Mouse (Mus musculus) hindbrain, embryonic 10.5 days (tissue): ENCODE measurements around the gene Hps4. TPM values are rescaled to one million over a fixed set of nuclear protein-coding genes. Genes with fewer than 3 reads are reported as not detected.
A peak's percentile ranks its signal among the peaks of the same experiment; 100 is the strongest.

ENCODE experiments used
- DNase-seq: peaks from one replicate; pipeline ENCODE4 v3.0.0-alpha.2; 2017; ENCODE audit warnings: low spot score
- H3K27ac ChIP-seq: fragments of 300-500 bp; sonication (generic); 2 replicates; pipeline ENCODE4 v1.5.1; 2016; ENCODE audit warnings: mild to moderate bottlenecking, moderate library complexity
- H3K27me3 ChIP-seq: fragments of 300-500 bp; sonication (generic); 2 replicates; pipeline ENCODE4 v1.6.1; 2016; ENCODE audit warnings: mild to moderate bottlenecking; ENCODE audit not compliant: poor library complexity, insufficient read depth, severe bottlenecking
- H3K36me3 ChIP-seq: fragments of 300-500 bp; sonication (generic); 2 replicates; pipeline ENCODE4 v1.6.1; 2016; ENCODE audit warnings: mild to moderate bottlenecking, moderate library complexity
- H3K4me1 ChIP-seq: fragments of 300-500 bp; sonication (generic); replicated peaks from 2 replicates; pipeline ENCODE4 v1.6.1; 2016; ENCODE audit warnings: mild to moderate bottlenecking
- H3K4me3 ChIP-seq: fragments of 300-500 bp; sonication (generic); 2 replicates; pipeline ENCODE4 v1.5.1; 2016; ENCODE audit warnings: mild to moderate bottlenecking, moderate library complexity
- H3K9me3 ChIP-seq: fragments of 300-500 bp; sonication (generic); 2 replicates; pipeline ENCODE4 v1.6.1; 2016; ENCODE audit warnings: mild to moderate bottlenecking, moderate library complexity
- WGBS: fragments of 180-500 bp; shearing (Covaris S2); methylation state at CpG from one replicate; pipeline ENCODE4 v1.1.7; 2016; 5-methylcytosine and 5-hydroxymethylcytosine counted together
- polyA plus RNA-seq: library from polyadenylated mRNA; unstranded; fragments of >200 nt; fragmentation: Nextera tagmentation; extraction: Ambion mirVana; gene quantifications from 2 replicates; pipeline ENCODE4 v1.2.1, GENCODE M21; 2016

The Hps4 gene
- polyA plus RNA-seq, 1 experiment from 2014 or later = 36.7 TPM

GRCm38 (mm10) chr5:112356322-112356721 lies 13.4 kb downstream of the Hps4 start:
- Histone ChIP-seq H3K4me3 (no peak overlapping the region), H3K27me3 (no peaks in the 10 kb centered on the region), H3K4me1 (peaks cover 5% of the 10 kb centered on the region; the same call in 1 of the 2 replicates), H3K9me3 (no peaks in the 10 kb centered on the region), H3K27ac (no peak overlapping the region), H3K36me3 (peaks cover 83% of the 10 kb centered on the region)
- WGBS = 95% methylated on average over 9 of the region's 9 CpGs
- no peak for DNase-seq

GRCm38 (mm10) chr5:112359520-112359919 lies 16.6 kb downstream of the Hps4 start:
- Histone ChIP-seq H3K27me3 (no peaks in the 10 kb centered on the region), H3K27ac (no peak overlapping the region), H3K4me1 (peaks cover 5% of the 10 kb centered on the region; the same call in 1 of the 2 replicates), H3K36me3 (peaks cover 81% of the 10 kb centered on the region), H3K9me3 (0 out of 2 replicates have a peak, but pooled peaks cover 2% of the 10 kb centered on the region), H3K4me3 (no peak overlapping the region)
- 89% methylated on average over 4 of the region's 4 CpGs for WGBS
- DNase-seq = no peak

- Histone ChIP-seq H3K27me3 (no peaks in the 10 kb centered on the region), H3K36me3 (peaks cover 81% of the 10 kb centered on the region), H3K9me3 (0 out of 2 replicates have a peak, but pooled peaks cover 2% of the 10 kb centered on the region), H3K4me3 (no peak overlapping the region), H3K4me1 (peaks cover 5% of the 10 kb centered on the region; the same call in 1 of the 2 replicates), H3K27ac (no peak overlapping the region)
- no peak for DNase-seq
- WGBS = 97% methylated on average over 3 of the region's 3 CpGs
Observed at GRCm38 (mm10) chr5:112360077-112360476, 17.2 kb downstream of the Hps4 start.

GRCm38 (mm10) chr5:112364184-112364797 lies 21.4 kb downstream of the Hps4 start:
- peaks cover 78% of the 10 kb centered on the region for H3K36me3 ChIP-seq

GRCm38 (mm10) chr5:112366879-112367278 lies 24.0 kb downstream of the Hps4 start:
- no peak overlapping the region for H3K4me3 ChIP-seq
- H3K4me1 ChIP-seq = peaks cover 34% of the 10 kb centered on the region
- no peak for DNase-seq
- 0 out of 2 replicates have a peak, but pooled peaks cover 2% of the 10 kb centered on the region for H3K9me3 ChIP-seq
- H3K27me3 ChIP-seq = peaks cover 25% of the 10 kb centered on the region; the same call in 1 of the 2 replicates
- H3K36me3 ChIP-seq = peaks cover 87% of the 10 kb centered on the region
- no peak overlapping the region for H3K27ac ChIP-seq
- 96% methylated on average over 6 of the region's 6 CpGs for WGBS

More at GRCm38 (mm10) chr5:112364184-112364797, 21.4 kb downstream of the Hps4 start:
- 0 out of 2 replicates have a peak, but pooled peaks cover 2% of the 10 kb centered on the region for H3K9me3 ChIP-seq
- 72% methylated on average over 10 of the region's 10 CpGs for WGBS
- H3K27ac ChIP-seq = no peak overlapping the region
- no peak for DNase-seq
- H3K4me1 ChIP-seq = peaks cover 8% of the 10 kb centered on the region
- H3K27me3 ChIP-seq = peaks cover 14% of the 10 kb centered on the region; the same call in 1 of the 2 replicates
- H3K4me3 ChIP-seq = no peak overlapping the region

- Histone ChIP-seq H3K27me3 (peaks cover 25% of the 10 kb centered on the region; the same call in 1 of the 2 replicates), H3K36me3 (peaks cover 82% of the 10 kb centered on the region), H3K9me3 (no peaks in the 10 kb centered on the region), H3K4me1 (peaks cover 39% of the 10 kb centered on the region), H3K27ac (no peak overlapping the region), H3K4me3 (no peak overlapping the region)
- DNase-seq = no peak
- whole genome bisulfite sequencing = 87% methylated on average over 4 of the region's 4 CpGs
Observed at GRCm38 (mm10) chr5:112367338-112367737, 24.5 kb downstream of the Hps4 start.

- Histone ChIP-seq H3K27me3 (peaks cover 25% of the 10 kb centered on the region; the same call in 1 of the 2 replicates), H3K36me3 (peaks cover 82% of the 10 kb centered on the region), H3K27ac (no peak overlapping the region), H3K4me3 (no peak overlapping the region), H3K4me1 (peaks cover 45% of the 10 kb centered on the region), H3K9me3 (no peaks in the 10 kb centered on the region)
- WGBS = 90% methylated on average over 12 of the region's 12 CpGs
- no peak for DNase-seq
Observed at GRCm38 (mm10) chr5:112367929-112368328, 25.0 kb downstream of the Hps4 start.

- WGBS = 90% methylated on average over 10 of the region's 10 CpGs
- Histone ChIP-seq H3K4me3 (no peak overlapping the region), H3K27ac (no peak overlapping the region), H3K4me1 (peaks cover 47% of the 10 kb centered on the region), H3K27me3 (peaks cover 25% of the 10 kb centered on the region; the same call in 1 of the 2 replicates), H3K36me3 (peaks cover 82% of the 10 kb centered on the region), H3K9me3 (no peaks in the 10 kb centered on the region)
- DNase-seq = no peak
Observed at GRCm38 (mm10) chr5:112368666-112369065, 25.8 kb downstream of the Hps4 start.

- DNase-seq = no peak
- peaks cover 25% of the 10 kb centered on the region; the same call in 1 of the 2 replicates for H3K27me3 ChIP-seq
- H3K4me1 ChIP-seq = peaks cover 47% of the 10 kb centered on the region
- peak overlapping the region; percentile 64 for H3K27ac ChIP-seq
- H3K9me3 ChIP-seq = no peaks in the 10 kb centered on the region
- peaks cover 82% of the 10 kb centered on the region for H3K36me3 ChIP-seq
- WGBS = 83% methylated on average over 13 of the region's 13 CpGs
- no peak overlapping the region for H3K4me3 ChIP-seq
Observed at GRCm38 (mm10) chr5:112369326-112369725, 26.4 kb downstream of the Hps4 start.

GRCm38 (mm10) chr5:112370236-112370813 lies 27.4 kb downstream of the Hps4 start:
- H3K36me3 ChIP-seq = peaks cover 82% of the 10 kb centered on the region
- DNase-seq = no peak
- H3K4me1 ChIP-seq = peaks cover 55% of the 10 kb centered on the region
- 89% methylated on average over 12 of the region's 12 CpGs for WGBS
- H3K9me3 ChIP-seq = no peaks in the 10 kb centered on the region
- no peak overlapping the region for H3K4me3 ChIP-seq
- H3K27ac ChIP-seq = peak overlapping the region; percentile 64; the same call in 1 of the 2 replicates
- peaks cover 25% of the 10 kb centered on the region; the same call in 1 of the 2 replicates for H3K27me3 ChIP-seq

- DNase-seq = peak; percentile 72
- 25% methylated on average over 7 of the region's 7 CpGs for WGBS
- H3K4me3 ChIP-seq = no peak overlapping the region
- H3K9me3 ChIP-seq = no peaks in the 10 kb centered on the region
- peaks cover 23% of the 10 kb centered on the region; the same call in 1 of the 2 replicates for H3K27me3 ChIP-seq
- peaks cover 68% of the 10 kb centered on the region for H3K4me1 ChIP-seq
- H3K36me3 ChIP-seq = peaks cover 84% of the 10 kb centered on the region
- H3K27ac ChIP-seq = peak overlapping the region; percentile 78
Observed at GRCm38 (mm10) chr5:112371933-112372332, 29.1 kb downstream of the Hps4 start.

- Histone ChIP-seq H3K27ac (no peak overlapping the region), H3K9me3 (no peaks in the 10 kb centered on the region), H3K27me3 (no peaks in the 10 kb centered on the region), H3K4me3 (no peak overlapping the region), H3K36me3 (peaks cover 84% of the 10 kb centered on the region), H3K4me1 (peaks cover 41% of the 10 kb centered on the region)
- no peak for DNase-seq
- 85% methylated on average over 4 of the region's 4 CpGs for WGBS
Observed at GRCm38 (mm10) chr5:112376111-112376510, 33.2 kb downstream of the Hps4 start.

- no peak overlapping the region for H3K4me3 ChIP-seq
- H3K4me1 ChIP-seq = peaks cover 41% of the 10 kb centered on the region
- no peak overlapping the region for H3K27ac ChIP-seq
- no peak for DNase-seq
- no peaks in the 10 kb centered on the region for H3K27me3 ChIP-seq
- WGBS = 88% methylated on average over 1 of the region's 1 CpGs
- H3K36me3 ChIP-seq = peaks cover 85% of the 10 kb centered on the region
- no peaks in the 10 kb centered on the region for H3K9me3 ChIP-seq
Observed at GRCm38 (mm10) chr5:112377380-112377779, 34.5 kb downstream of the Hps4 start.
